Mouse (Mus musculus) hindbrain, embryonic 11.5 days (tissue): ENCODE data around the gene Mapkapk2. TPM values are rescaled to one million over a fixed set of nuclear protein-coding genes. Genes with fewer than 3 reads are reported as not detected.

Source experiments
- ATAC-seq: fragments of 200-750 bp; cut with Nextera tagmentation; 2 replicates; pipeline ENCODE4 v1.8.0; 2017; ENCODE audit warnings: mild to moderate bottlenecking, moderate TSS enrichment, moderate library complexity; ENCODE audit not compliant: low FRiP score
- DNase-seq: peaks from one replicate; pipeline ENCODE4 v3.0.0-alpha.2; 2015; ENCODE audit warnings: low spot score
- H3K27ac ChIP-seq: fragments of 300-500 bp; sonication (generic); 2 replicates; pipeline ENCODE4 v1.5.1; 2014; ENCODE audit warnings: mild to moderate bottlenecking, low read depth, low read length
- H3K27me3 ChIP-seq: fragments of 300-500 bp; sonication (generic); 2 replicates; pipeline ENCODE4 v1.6.1; 2014; ENCODE audit warnings: mild to moderate bottlenecking, low read length, moderate library complexity, mixed read lengths; ENCODE audit not compliant: control insufficient read depth, insufficient read depth
- H3K36me3 ChIP-seq: fragments of 300-500 bp; sonication (generic); 2 replicates; pipeline ENCODE4 v1.6.1; 2014; ENCODE audit warnings: mild to moderate bottlenecking, low read length, moderate library complexity, mixed read lengths; ENCODE audit not compliant: control insufficient read depth, insufficient read depth
- H3K4me1 ChIP-seq: fragments of 300-500 bp; sonication (generic); replicated peaks from 2 replicates; pipeline ENCODE4 v1.6.1; 2014; ENCODE audit warnings: low read length, mixed read lengths; ENCODE audit not compliant: control insufficient read depth, insufficient read depth
- H3K4me2 ChIP-seq: fragments of 300-500 bp; sonication (generic); replicated peaks from 2 replicates; pipeline ENCODE4 v1.6.1; 2014; ENCODE audit warnings: mild to moderate bottlenecking, low read depth, low read length
- H3K4me3 ChIP-seq: fragments of 300-500 bp; sonication (generic); 2 replicates; pipeline ENCODE4 v1.5.1; 2014; ENCODE audit warnings: low read depth, low read length
- H3K9ac ChIP-seq: fragments of 300-500 bp; sonication (generic); 2 replicates; pipeline ENCODE4 v1.6.1; 2014; ENCODE audit warnings: low read depth, low read length
- H3K9me3 ChIP-seq: fragments of 300-500 bp; sonication (generic); 2 replicates; pipeline ENCODE4 v1.6.1; 2016; ENCODE audit warnings: low read length; ENCODE audit not compliant: control insufficient read depth
- WGBS: fragments of 180-500 bp; shearing (Covaris S2); extraction: QIAGEN DNeasy Blood & Tissue Kit; methylation state at CpG from one replicate; pipeline ENCODE4 v1.1.7; 2014; 5-methylcytosine and 5-hydroxymethylcytosine counted together
- polyA plus RNA-seq: library from polyadenylated mRNA; unstranded; fragments of >200 nt; fragmentation: Nextera tagmentation; extraction: Ambion mirVana; gene quantifications from 2 replicates; pipeline ENCODE4 v1.2.1, GENCODE M21; 2014

Mapkapk2 gene
- polyA plus RNA-seq, 1 experiment from 2014 or later = 39.8 TPM

GRCm38 (mm10) chr1:131064202-131064601 is 33.4 kb downstream of the Mapkapk2 start:
- Histone ChIP-seq H3K27me3 (no peaks in the 10 kb centered on the region), H3K27ac (no peak overlapping the region), H3K4me2 (no peak overlapping the region), H3K4me3 (no peak overlapping the region), H3K9me3 (no peaks in the 10 kb centered on the region), H3K9ac (no peak overlapping the region), H3K4me1 (no peaks in the 10 kb centered on the region; the same call in 1 of the 2 replicates), H3K36me3 (no peaks in the 10 kb centered on the region)
- peak; percentile 20; the same call in 1 of the 2 replicates for ATAC-seq
- no peak for DNase-seq
- 61% methylated on average over 6 of the region's 6 CpGs for WGBS

- DNase-seq = no peak
- no peak overlapping the region for H3K27ac ChIP-seq
- WGBS = 86% methylated on average over 6 of the region's 6 CpGs
- H3K4me1 ChIP-seq = no peaks in the 10 kb centered on the region; the same call in none of the 2 replicates
- no peaks in the 10 kb centered on the region for H3K9me3 ChIP-seq
- no peak overlapping the region for H3K9ac ChIP-seq
- no peak for ATAC-seq
- H3K4me3 ChIP-seq = no peak overlapping the region
- no peaks in the 10 kb centered on the region for H3K36me3 ChIP-seq
- no peaks in the 10 kb centered on the region for H3K27me3 ChIP-seq
- no peak overlapping the region for H3K4me2 ChIP-seq
These were observed 34.8 kb downstream of the Mapkapk2 start for GRCm38 (mm10) chr1:131062821-131063220.

GRCm38 (mm10) chr1:131061740-131062254 is 35.8 kb downstream of the Mapkapk2 start:
- Histone ChIP-seq H3K9me3 (no peaks in the 10 kb centered on the region), H3K9ac (no peak overlapping the region), H3K4me1 (no peaks in the 10 kb centered on the region; the same call in none of the 2 replicates), H3K27ac (no peak overlapping the region), H3K4me3 (no peak overlapping the region), H3K27me3 (no peaks in the 10 kb centered on the region), H3K36me3 (no peaks in the 10 kb centered on the region), H3K4me2 (no peak overlapping the region)
- ATAC-seq (no peak), DNase-seq (no peak)
- WGBS = 86% methylated on average over 7 of the region's 7 CpGs

- no peaks in the 10 kb centered on the region for H3K9me3 ChIP-seq
- H3K4me3 ChIP-seq = no peak overlapping the region
- no peaks in the 10 kb centered on the region for H3K27me3 ChIP-seq
- no peaks in the 10 kb centered on the region; the same call in none of the 2 replicates for H3K4me1 ChIP-seq
- H3K27ac ChIP-seq = no peak overlapping the region
- ATAC-seq (no peak; the same call in 1 of the 2 replicates), DNase-seq (peak; percentile 64)
- H3K4me2 ChIP-seq = no peak overlapping the region
- H3K9ac ChIP-seq = no peak overlapping the region
- no peaks in the 10 kb centered on the region for H3K36me3 ChIP-seq
- 70% methylated on average over 13 of the region's 13 CpGs for WGBS
These were observed 37.1 kb downstream of the Mapkapk2 start for GRCm38 (mm10) chr1:131060290-131061253.

- H3K4me1 ChIP-seq = no peaks in the 10 kb centered on the region; the same call in none of the 2 replicates
- no peaks in the 10 kb centered on the region for H3K36me3 ChIP-seq
- ATAC-seq (no peak), DNase-seq (no peak)
- H3K27ac ChIP-seq = no peak overlapping the region
- H3K4me2 ChIP-seq = no peak overlapping the region
- no peak overlapping the region for H3K4me3 ChIP-seq
- H3K9me3 ChIP-seq = no peaks in the 10 kb centered on the region
- no peak overlapping the region for H3K9ac ChIP-seq
- WGBS = 93% methylated on average over 5 of the region's 5 CpGs
- H3K27me3 ChIP-seq = no peaks in the 10 kb centered on the region
These were observed 37.8 kb downstream of the Mapkapk2 start for GRCm38 (mm10) chr1:131059841-131060240.

GRCm38 (mm10) chr1:131059411-131059810 is 38.2 kb downstream of the Mapkapk2 start:
- 80% methylated on average over 1 of the region's 1 CpGs for WGBS
- H3K4me3 ChIP-seq = no peak overlapping the region

GRCm38 (mm10) chr1:131058431-131058830 is 39.2 kb downstream of the Mapkapk2 start:
- DNase-seq (no peak), ATAC-seq (no peak)
- no peaks in the 10 kb centered on the region for H3K9me3 ChIP-seq
- H3K4me3 ChIP-seq = no peak overlapping the region
- no peak overlapping the region for H3K27ac ChIP-seq
- H3K4me1 ChIP-seq = no peaks in the 10 kb centered on the region; the same call in none of the 2 replicates
- 71% methylated on average over 7 of the region's 7 CpGs for WGBS
- H3K9ac ChIP-seq = no peak overlapping the region
- H3K27me3 ChIP-seq = no peaks in the 10 kb centered on the region
- H3K36me3 ChIP-seq = no peaks in the 10 kb centered on the region
- no peak overlapping the region for H3K4me2 ChIP-seq

More at GRCm38 (mm10) chr1:131059411-131059810, 38.2 kb downstream of the Mapkapk2 start:
- no peak overlapping the region for H3K9ac ChIP-seq
- H3K27me3 ChIP-seq = no peaks in the 10 kb centered on the region
- H3K9me3 ChIP-seq = no peaks in the 10 kb centered on the region
- no peak overlapping the region for H3K27ac ChIP-seq
- no peak for DNase-seq
- no peaks in the 10 kb centered on the region; the same call in none of the 2 replicates for H3K4me1 ChIP-seq
- no peak overlapping the region for H3K4me2 ChIP-seq
- no peak for ATAC-seq
- no peaks in the 10 kb centered on the region for H3K36me3 ChIP-seq

- DNase-seq = no peak
- Histone ChIP-seq H3K4me2 (no peak overlapping the region), H3K4me1 (no peaks in the 10 kb centered on the region; the same call in none of the 2 replicates), H3K27me3 (no peaks in the 10 kb centered on the region), H3K9ac (no peak overlapping the region), H3K27ac (no peak overlapping the region), H3K9me3 (no peaks in the 10 kb centered on the region), H3K4me3 (no peak overlapping the region), H3K36me3 (no peaks in the 10 kb centered on the region)
- no peak for ATAC-seq
- 93% methylated on average over 4 of the region's 4 CpGs for WGBS
These were observed 43.4 kb downstream of the Mapkapk2 start for GRCm38 (mm10) chr1:131054251-131054650.
